Mouse (Mus musculus) urinary bladder, adult 2 months (tissue): ENCODE results near the gene Ugt2b1. TPM values are rescaled to one million over a fixed set of nuclear protein-coding genes. Genes with fewer than 3 reads are reported as not detected.
"Not testable (repeated sequence)": the region's sequence is repeated elsewhere in the genome, so short reads cannot be mapped to it uniquely, and the experiment has no call there.

Experiments
- DNase-seq: peaks from one replicate; pipeline ENCODE4 v3.0.0; 2022; ENCODE audit warnings: low spot score
- polyA plus RNA-seq: library from polyadenylated mRNA; depleted of rRNA; stranded (reverse); fragments of >200 nt; gene quantifications from 2 replicates; pipeline ENCODE4 v1.2.3, GENCODE M21; 2012; rRNA removed

Gene Ugt2b1
- polyA plus RNA-seq: 0.07 and 0.09 TPM in 2 replicates

- DNase-seq: no peak
These were observed at the start of gene Ugt2b1 for GRCm38 (mm10) chr5:86926426-86926825. TSS of gene Ugt2b1 (minus strand) at chr5:86926530.

- not testable (repeated sequence) for DNase-seq
These were observed 40.9 kb upstream of the Ugt2b1 start for GRCm38 (mm10) chr5:86967271-86967670.

- DNase-seq: not testable (repeated sequence)
These were observed 36.5 kb upstream of the Ugt2b1 start for GRCm38 (mm10) chr5:86962849-86963248.

- no peak for DNase-seq
These were observed 35.4 kb upstream of the Ugt2b1 start for GRCm38 (mm10) chr5:86961587-86962358.

- DNase-seq: no peak
These were observed 34.2 kb upstream of the Ugt2b1 start for GRCm38 (mm10) chr5:86960504-86960903.

GRCm38 (mm10) chr5:86942111-86942510 lies 15.8 kb upstream of the Ugt2b1 start:
- no peak for DNase-seq

GRCm38 (mm10) chr5:86920661-86921233 lies 5.6 kb downstream of the Ugt2b1 start:
- DNase-seq: no peak

- DNase-seq: no peak
These were observed 14.8 kb downstream of the Ugt2b1 start for GRCm38 (mm10) chr5:86911357-86912099.

- DNase-seq: no peak
These were observed 15.6 kb downstream of the Ugt2b1 start for GRCm38 (mm10) chr5:86910770-86911169.

- no peak for DNase-seq
These were observed 19.6 kb downstream of the Ugt2b1 start, which contains the start of gene Ugt2b34 for GRCm38 (mm10) chr5:86906758-86907157. TSS of gene Ugt2b34 (minus strand) at chr5:86906937.

- DNase-seq: no peak
These were observed 36.4 kb downstream of the Ugt2b1 start for GRCm38 (mm10) chr5:86889933-86890332.

- no peak for DNase-seq
These were observed 37.9 kb downstream of the Ugt2b1 start for GRCm38 (mm10) chr5:86888420-86888819.

- DNase-seq: no peak
These were observed 39.2 kb downstream of the Ugt2b1 start for GRCm38 (mm10) chr5:86887081-86887480.

GRCm38 (mm10) chr5:86886620-86887019 lies 39.7 kb downstream of the Ugt2b1 start:
- no peak for DNase-seq

- no peak for DNase-seq
These were observed 54.5 kb downstream of the Ugt2b1 start for GRCm38 (mm10) chr5:86871877-86872276.

Other genes starting within 250 kb of the Ugt2b1 start
- gene Tmprss11e, start 180.7 kb downstream of the Ugt2b1 start, polyA plus RNA-seq: 0.29 and 0.34 TPM in 2 replicates
- gene Ythdc1, start 122.3 kb downstream of the Ugt2b1 start, polyA plus RNA-seq: 52.6 and 58.8 TPM in 2 replicates
- 54.5 and 59.2 TPM in 2 replicates for gene Ugt2b34, start 19.6 kb downstream of the Ugt2b1 start, polyA plus RNA-seq
- 1.6 and 2.2 TPM in 2 replicates for gene Ugt2b35, start 74.3 kb upstream of the Ugt2b1 start, polyA plus RNA-seq
- gene Ugt2b36, start 166.0 kb upstream of the Ugt2b1 start, polyA plus RNA-seq: not detected in 2 replicates
- gene Ugt2b5, start 213.8 kb upstream of the Ugt2b1 start, polyA plus RNA-seq: not detected in 2 replicates